20 mouse cellular contexts compared by ENCODE assay signal in genomic region chr2:76545539-76545938, GRCm38 (mm10).
"Had no signal": no experiment of that assay in that cellular context is flagged by ENCODE, and none has a peak within 500 bp of the region (broad histone marks: within the 10 kb centered on the region; RNA-seq: fewer than 3 reads in every experiment).

No protein-coding gene starts in this region.

- H3K4me2 ChIP-seq: limb, embryonic 12.5 days; limb, embryonic 15.5 days; liver, embryonic 11.5 days; midbrain, embryonic 11.5 days had no signal

- DNase-seq: kidney, adult 18-20 months; kidney, postnatal 25 days; layer of hippocampus, adult 9-11 months; layer of hippocampus, postnatal 36 days; left cerebral cortex, postnatal 4 days; liver, postnatal 0 days; midbrain, embryonic 14.5 days; thymus, adult 2 months; thymus, postnatal 14 days; thymus, postnatal 4 days had no signal

- H3K4me1 ChIP-seq: limb, embryonic 12.5 days; limb, embryonic 15.5 days had no signal

- H3K9me3 ChIP-seq: limb, embryonic 12.5 days; limb, embryonic 15.5 days had no signal

- H3K36me3 ChIP-seq: limb, embryonic 12.5 days; limb, embryonic 15.5 days had no signal

- H3K9ac ChIP-seq: limb, embryonic 12.5 days; limb, embryonic 15.5 days; liver, embryonic 14.5 days; liver, postnatal 0 days had no signal

- H3K27ac ChIP-seq: hindbrain, postnatal 0 days; kidney, postnatal 0 days; layer of hippocampus, adult 2 months; limb, embryonic 12.5 days; limb, embryonic 15.5 days; liver, embryonic 14.5 days had no signal

- H3K4me3 ChIP-seq: layer of hippocampus, adult 2 months; limb, embryonic 12.5 days; limb, embryonic 15.5 days had no signal

- H3K27me3 ChIP-seq: limb, embryonic 12.5 days; limb, embryonic 15.5 days had no signal

- ATAC-seq: hindbrain, postnatal 0 days; inflammation-experienced regulatory T-cells, adult 6 months; intestine, embryonic 16.5 days; liver, postnatal 0 days had no signal
